Mouse (Mus musculus) forebrain, embryonic 16.5 days (tissue): ENCODE results near the gene Gm2310. TPM values are rescaled to one million over a fixed set of nuclear protein-coding genes. Genes with fewer than 3 reads are reported as not detected.

Experiments
- ATAC-seq: fragments of 200-750 bp; cut with Nextera tagmentation; 2 replicates; pipeline ENCODE4 v1.8.0; 2017; ENCODE audit warnings: mild to moderate bottlenecking, moderate library complexity
- H3K27ac ChIP-seq: fragments of 300-500 bp; sonication (generic); 2 replicates; pipeline ENCODE4 v1.5.1; 2014; ENCODE audit warnings: low read length, control low read depth
- H3K27me3 ChIP-seq: fragments of 300-500 bp; sonication (generic); replicated peaks from 2 replicates; pipeline ENCODE4 v1.6.1; 2014; ENCODE audit warnings: low read length; ENCODE audit not compliant: control insufficient read depth, insufficient read depth
- H3K36me3 ChIP-seq: fragments of 300-500 bp; sonication (generic); 2 replicates; pipeline ENCODE4 v1.6.1; 2014; ENCODE audit not compliant: control insufficient read depth, insufficient read depth
- H3K4me1 ChIP-seq: fragments of 300-500 bp; sonication (generic); replicated peaks from 2 replicates; pipeline ENCODE4 v1.6.1; 2014; ENCODE audit warnings: low read length; ENCODE audit not compliant: control insufficient read depth, insufficient read depth
- H3K4me2 ChIP-seq: fragments of 300-500 bp; sonication (generic); 2 replicates; pipeline ENCODE4 v1.6.1; 2014; ENCODE audit warnings: mild to moderate bottlenecking, low read length, control low read depth
- H3K4me3 ChIP-seq: fragments of 300-500 bp; sonication (generic); replicated peaks from 2 replicates; pipeline ENCODE4 v1.5.1; 2014; ENCODE audit warnings: mild to moderate bottlenecking, low read length, control low read depth
- H3K9ac ChIP-seq: fragments of 300-500 bp; sonication (generic); replicated peaks from 2 replicates; pipeline ENCODE4 v1.6.1; 2014; ENCODE audit warnings: low read depth, low read length, control low read depth
- H3K9me3 ChIP-seq: fragments of 300-500 bp; sonication (generic); 2 replicates; pipeline ENCODE4 v1.6.1; 2016; ENCODE audit warnings: low read length; ENCODE audit not compliant: control insufficient read depth
- WGBS: fragments of 180-500 bp; shearing (Covaris S2); extraction: QIAGEN DNeasy Blood & Tissue Kit; methylation state at CpG from one replicate; pipeline ENCODE4 v1.1.7; 2014; 5-methylcytosine and 5-hydroxymethylcytosine counted together
- polyA plus RNA-seq: library from polyadenylated mRNA; unstranded; fragments of >200 nt; fragmentation: Nextera tagmentation; extraction: Ambion mirVana; gene quantifications from 2 replicates; pipeline ENCODE4 v1.2.1, GENCODE M21; 2015

Gene Gm2310
- polyA plus RNA-seq, 1 experiment from 2014 or later = not detected

- Histone ChIP-seq H3K27ac (no peak overlapping the region), H3K4me3 (no peak overlapping the region), H3K36me3 (no peaks in the 10 kb centered on the region), H3K9me3 (no peaks in the 10 kb centered on the region), H3K9ac (no peak overlapping the region), H3K4me1 (no peaks in the 10 kb centered on the region), H3K27me3 (no peaks in the 10 kb centered on the region), H3K4me2 (no peak overlapping the region)
- 77% methylated on average over 9 of the region's 9 CpGs for WGBS
- no peak for ATAC-seq
These were observed 7.9 kb downstream of the Gm2310 start for GRCm38 (mm10) chr15:8511861-8512260.

- no peak for ATAC-seq
- WGBS = 74% methylated on average over 2 of the region's 2 CpGs
- no peak overlapping the region for H3K9ac ChIP-seq
- no peak overlapping the region for H3K4me2 ChIP-seq
- H3K4me3 ChIP-seq = no peak overlapping the region
- no peaks in the 10 kb centered on the region for H3K27me3 ChIP-seq
- H3K9me3 ChIP-seq = no peaks in the 10 kb centered on the region; the same call in 1 of the 2 replicates
- H3K27ac ChIP-seq = no peak overlapping the region
- no peaks in the 10 kb centered on the region for H3K36me3 ChIP-seq
- H3K4me1 ChIP-seq = no peaks in the 10 kb centered on the region
These were observed 17.3 kb downstream of the Gm2310 start for GRCm38 (mm10) chr15:8502431-8502830.

GRCm38 (mm10) chr15:8485261-8485660 is 34.5 kb downstream of the Gm2310 start:
- WGBS = 73% methylated on average over 6 of the region's 6 CpGs
- Histone ChIP-seq H3K9ac (no peak overlapping the region), H3K9me3 (no peaks in the 10 kb centered on the region), H3K4me3 (no peak overlapping the region), H3K4me1 (no peaks in the 10 kb centered on the region), H3K27ac (no peak overlapping the region), H3K4me2 (no peak overlapping the region), H3K36me3 (no peaks in the 10 kb centered on the region), H3K27me3 (no peaks in the 10 kb centered on the region)
- no peak for ATAC-seq

GRCm38 (mm10) chr15:8469006-8469575 is 50.7 kb downstream of the Gm2310 start:
- Histone ChIP-seq H3K9ac (no peak overlapping the region), H3K4me1 (no peaks in the 10 kb centered on the region), H3K27ac (no peak overlapping the region), H3K27me3 (no peaks in the 10 kb centered on the region), H3K4me2 (no peak overlapping the region), H3K4me3 (no peak overlapping the region), H3K36me3 (no peaks in the 10 kb centered on the region), H3K9me3 (no peaks in the 10 kb centered on the region)
- 46% methylated on average over 4 of the region's 4 CpGs for WGBS
- no peak for ATAC-seq

Other genes with a start within 250 kb of the Gm2310 start
- 18.1 and 21.1 TPM in 2 replicates for gene Nipbl, start 75.5 kb downstream of the Gm2310 start, polyA plus RNA-seq
- 122 and 145 TPM in 2 replicates for gene Slc1a3, start 190.8 kb upstream of the Gm2310 start, polyA plus RNA-seq